Mouse (Mus musculus) T-helper 1 cell (primary cell): ENCODE measurements at regions not wholly inside any gene's neighbourhood (a gene's known extent, or its start where the extent isn't known, plus 50 kb on each side); places are given as distances from the start of the nearest gene placed in this dataset.

Experiments used
- in situ Hi-C: fragments of 300-600 bp; cut with MboI, MseI; formaldehyde crosslinking; loops from one replicate; pipeline ENCODE4 v1.15.1; 2025; ENCODE audit warnings: high pct_unique_total_duplicates

GRCm38 (mm10) chr17:59521107-59521506 is 507.9 kb upstream of the Nudt12 start:
- in situ Hi-C loops = no loop called here

GRCm38 (mm10) chr17:59488354-59488753 is 475.2 kb upstream of the Nudt12 start:
- in situ Hi-C loops = loop anchor here (10.0 kb wide), 1 partner anchor 446 kb away; no protein-coding TSS in a partner anchor
